Mouse (Mus musculus): ENCODE results near the gene Sertad3. TPM values are rescaled to one million over a fixed set of nuclear protein-coding genes. Genes with fewer than 3 reads are reported as not detected.

Sertad3 gene
- total RNA-seq (2023): 10 to 100 TPM; 27.9 to 32.9 TPM

GRCm38 (mm10) chr7:27473156-27473834 lies at the start of gene Sertad3:
Gene Sertad3 (plus strand): TSS chr7:27473768.

GRCm38 (mm10) chr7:27447419-27448286 lies 25.9 kb upstream of the Sertad3 start, which contains the start of the genes Sptbn4 and Blvrb:
Gene Sptbn4 (minus strand): TSS chr7:27447686.
Gene Blvrb (plus strand): TSS chr7:27447978.

GRCm38 (mm10) chr7:27486770-27487697 lies 13.5 kb downstream of the Sertad3 start, which contains the start of gene Sertad1:
Gene Sertad1 (plus strand): TSS chr7:27486910.

GRCm38 (mm10) chr7:27499036-27499435 lies 25.5 kb downstream of the Sertad3 start, which contains the start of gene Prx:
Gene Prx (plus strand): TSS chr7:27499324.

GRCm38 (mm10) chr7:27522967-27523366 lies 49.4 kb downstream of the Sertad3 start, which contains the start of gene Hipk4:
Gene Hipk4 (plus strand): TSS chr7:27523267.

Other genes starting within 250 kb of the Sertad3 start
- gene Itpkc, start 245.1 kb upstream of the Sertad3 start, total RNA-seq (2023): 10 to 100 TPM in 1 of 2 experiments, 1 to 10 TPM in 1; 9.0 to 10.4 TPM
- 10 to 100 TPM; 19.5 to 21.4 TPM for gene Coq8b, start 240.7 kb upstream of the Sertad3 start, total RNA-seq (2023)
- gene Numbl, start 215.3 kb upstream of the Sertad3 start, total RNA-seq (2023): 1 to 10 TPM; 5.7 to 6.9 TPM
- gene Ltbp4, start 136.1 kb upstream of the Sertad3 start, total RNA-seq (2023): under 1 TPM; 0.33 to 0.51 TPM
- 100 to 1,000 TPM; 100 to 108 TPM for gene Shkbp1, start 117.7 kb upstream of the Sertad3 start, total RNA-seq (2023)
- gene Gm20479, start 116.3 kb upstream of the Sertad3 start, total RNA-seq (2023): 10 to 100 TPM in 1 of 2 experiments, not detected in 1; 10.9 TPM
- under 1 TPM; 0.07 to 0.09 TPM for gene Sptbn4, start 26.1 kb upstream of the Sertad3 start, total RNA-seq (2023)
- gene Blvrb, start 25.8 kb upstream of the Sertad3 start, total RNA-seq (2023): 10 to 100 TPM; 31.2 to 58.3 TPM
- gene Sertad1, start 13.1 kb downstream of the Sertad3 start, total RNA-seq (2023): 10 to 100 TPM; 43.3 to 43.4 TPM
- gene Prx, start 25.6 kb downstream of the Sertad3 start, total RNA-seq (2023): under 1 TPM; 0.68 to 0.80 TPM
- gene Hipk4, start 49.5 kb downstream of the Sertad3 start, total RNA-seq (2023): under 1 TPM in 1 of 2 experiments, not detected in 1; 0.36 TPM
- 10 to 100 TPM; 19.5 to 22.3 TPM for gene Pld3, start 79.5 kb downstream of the Sertad3 start, total RNA-seq (2023)
- gene 2310022A10Rik, start 79.5 kb downstream of the Sertad3 start, total RNA-seq (2023): 10 to 100 TPM; 12.4 to 13.8 TPM
- gene Akt2, start 117.8 kb downstream of the Sertad3 start, total RNA-seq (2023): 100 to 1,000 TPM; 109 to 111 TPM
- gene Ttc9b, start 180.1 kb downstream of the Sertad3 start, total RNA-seq (2023): not detected
- 1 to 10 TPM; 4.9 to 6.5 TPM for gene Map3k10, start 200.8 kb downstream of the Sertad3 start, total RNA-seq (2023)
- under 1 TPM; 0.13 to 0.51 TPM for gene Zfp607b, start 215.6 kb downstream of the Sertad3 start, total RNA-seq (2023)